Mouse (Mus musculus) testis, postnatal 14 days (tissue): ENCODE data around the gene C330007P06Rik.
A peak's percentile ranks its signal among the peaks of the same experiment; 100 is the strongest.

Source experiments
- DNase-seq: peaks from one replicate; pipeline ENCODE4 v3.0.0; 2021; ENCODE audit warnings: low spot score

Gene C330007P06Rik

DNA sequence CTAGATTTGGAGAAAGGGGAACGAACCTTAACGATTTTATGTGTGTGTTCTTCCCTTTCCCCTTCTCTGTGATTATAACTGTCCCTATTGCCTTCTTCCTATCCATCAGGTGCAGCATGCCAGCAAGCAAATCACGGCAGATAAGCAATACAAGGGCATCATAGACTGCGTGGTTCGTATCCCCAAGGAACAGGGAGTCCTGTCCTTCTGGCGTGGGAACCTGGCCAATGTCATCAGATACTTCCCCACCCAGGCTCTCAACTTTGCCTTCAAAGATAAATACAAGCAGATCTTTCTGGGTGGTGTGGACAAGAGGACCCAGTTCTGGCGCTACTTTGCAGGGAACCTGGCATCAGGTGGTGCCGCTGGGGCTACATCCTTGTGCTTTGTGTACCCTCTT, 77.2 kb downstream of the C330007P06Rik start:
- DNase-seq, result peak; percentile 32

DNA sequence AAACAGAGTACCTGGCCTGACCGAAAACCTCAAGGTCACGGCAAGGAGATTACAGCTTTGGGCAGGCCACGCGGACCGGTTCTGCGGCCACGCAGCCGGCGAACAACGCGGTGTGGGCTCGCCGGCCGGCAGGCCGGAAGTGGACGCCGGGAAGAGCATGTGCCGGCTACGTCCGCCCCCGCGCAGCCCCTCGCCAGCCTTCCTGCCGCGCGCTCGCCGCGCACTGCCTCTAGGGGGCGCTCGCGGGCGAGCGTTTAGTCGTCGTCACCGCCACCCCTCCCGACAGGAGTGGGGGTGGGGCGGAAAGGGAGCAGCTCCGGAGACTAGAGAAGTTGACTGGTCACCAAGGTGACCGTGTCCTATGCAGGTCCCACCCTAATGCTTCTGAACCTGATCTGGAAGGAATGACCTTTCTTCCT, 77.7 kb downstream of the C330007P06Rik start:
- DNase-seq, result peak; percentile 74

DNA sequence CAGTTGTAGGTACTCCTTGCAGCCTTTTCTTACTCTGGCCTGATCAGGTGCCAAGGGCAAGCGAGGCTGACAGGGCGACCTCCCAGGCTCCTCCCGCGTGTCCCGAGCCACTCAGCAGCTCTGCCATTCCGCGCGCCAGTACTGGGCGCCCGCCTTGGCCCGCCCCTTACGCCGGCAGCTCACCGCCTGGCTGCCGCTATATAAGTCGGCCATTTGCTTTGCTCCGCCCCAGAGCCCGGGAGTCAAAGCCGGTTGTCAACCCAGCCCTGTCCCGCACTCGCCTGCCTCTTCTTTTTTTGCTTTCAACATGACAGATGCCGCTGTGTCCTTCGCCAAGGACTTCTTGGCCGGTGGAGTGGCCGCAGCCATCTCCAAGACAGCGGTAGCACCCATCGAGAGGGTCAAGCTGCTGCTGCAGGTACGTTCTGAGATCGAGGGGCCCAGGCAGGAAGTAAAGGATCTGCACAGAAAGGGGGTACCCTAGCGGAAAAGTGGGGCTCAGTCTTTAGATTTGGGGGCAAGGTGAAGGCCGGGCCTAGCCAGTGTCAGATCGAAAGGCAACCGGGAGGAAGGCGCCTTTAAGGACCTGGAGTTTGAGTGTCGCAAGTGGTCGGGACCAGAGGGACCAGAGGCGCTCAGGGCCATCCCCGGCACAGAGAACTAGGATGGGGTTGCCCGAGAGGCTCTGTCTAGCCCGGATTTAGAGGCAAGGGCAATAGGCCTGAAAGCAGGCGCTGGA, 78.3 kb downstream of the C330007P06Rik start, which contains the start of gene Slc25a5:
Gene Slc25a5, plus strand, starts transcription at position 228 of the 739 bp plus-strand sequence.
- DNase-seq, result peak; percentile 77

DNA sequence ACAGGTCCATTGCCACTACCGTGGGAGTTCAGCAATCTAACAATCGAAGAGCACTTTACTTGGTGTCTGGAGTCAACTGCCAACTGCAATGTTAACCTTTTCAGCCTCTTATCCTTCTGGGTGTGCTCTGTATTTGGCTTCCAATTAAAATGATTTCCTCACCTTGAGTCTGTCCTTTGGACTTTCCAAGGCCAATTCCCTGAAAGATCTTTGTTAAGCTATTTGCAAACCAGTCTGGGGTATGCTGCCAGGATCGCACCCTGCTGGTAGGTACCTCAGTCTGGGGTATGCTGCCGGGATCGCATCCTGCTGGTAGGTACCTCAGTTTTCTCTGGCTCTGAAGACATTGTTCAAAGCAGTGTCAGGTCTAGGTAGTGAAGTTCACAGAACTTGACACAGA, 79.3 kb downstream of the C330007P06Rik start:
- no peak for DNase-seq

DNA sequence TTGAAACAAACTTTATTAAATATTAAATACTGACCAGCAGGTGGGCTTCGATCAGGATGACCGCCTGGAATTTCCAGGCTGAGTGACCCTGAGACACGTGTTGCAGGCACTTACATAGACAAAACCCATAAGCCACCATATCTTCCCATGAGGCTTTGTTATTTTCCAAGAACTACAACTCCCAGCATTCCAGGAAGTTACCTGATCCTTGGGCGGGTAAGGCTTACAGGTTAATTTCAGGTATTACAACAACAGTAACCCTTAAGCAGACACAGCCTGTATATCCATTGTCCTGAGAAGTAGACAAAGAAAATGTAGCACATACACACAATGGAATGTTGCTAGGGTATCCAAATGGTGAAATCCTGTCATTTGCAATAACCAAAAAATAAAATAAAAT, 84.6 kb downstream of the C330007P06Rik start:
- DNase-seq, result no peak

DNA sequence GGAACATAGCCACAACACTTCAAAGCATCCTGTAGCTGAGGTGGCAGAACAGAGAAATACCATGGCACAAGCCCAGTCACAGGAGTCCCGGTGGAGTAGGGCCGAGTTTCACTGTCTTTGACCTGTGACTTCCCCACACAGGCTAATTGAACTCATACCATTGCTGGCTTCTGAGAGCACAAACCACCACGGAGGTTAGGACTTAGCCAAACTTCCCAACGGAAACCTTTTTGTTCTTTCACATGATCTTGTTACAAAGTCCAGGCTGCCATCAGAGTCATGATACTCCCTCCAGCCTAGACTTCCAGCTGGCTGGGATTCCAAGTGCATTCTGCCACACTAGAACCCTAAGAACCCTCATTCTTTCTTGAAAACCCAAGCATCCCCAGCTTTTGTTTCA, 96.2 kb downstream of the C330007P06Rik start:
- DNase-seq, result no peak

DNA sequence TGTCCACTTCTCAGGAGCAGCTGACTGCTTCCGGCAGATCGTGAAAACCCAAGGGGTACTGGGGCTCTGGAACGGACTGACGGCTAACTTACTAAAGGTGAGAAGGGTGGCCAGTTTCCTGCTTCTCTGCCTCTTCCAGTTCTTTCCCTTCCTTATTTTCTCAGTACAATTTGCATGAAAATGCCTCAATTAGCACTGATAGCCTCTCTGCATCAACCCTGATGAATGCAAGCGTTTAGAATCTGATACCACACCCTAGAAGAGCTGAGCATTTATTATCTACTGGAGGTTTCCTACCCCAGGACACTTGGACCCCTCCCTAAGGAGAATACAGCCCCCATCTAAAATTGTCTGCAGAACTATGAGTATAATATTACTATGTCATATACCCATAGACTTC, 98.4 kb downstream of the C330007P06Rik start:
- DNase-seq, result no peak
